Mouse (Mus musculus) brown adipose tissue, adult 24 weeks (tissue): Measurements from ENCODE around the gene Cyp2d11. TPM values are rescaled to one million over a fixed set of nuclear protein-coding genes. Genes with fewer than 3 reads are reported as not detected.
"Not testable (repeated sequence)": the region's sequence is repeated elsewhere in the genome, so short reads cannot be mapped to it uniquely, and the experiment has no call there.

ENCODE experiments used
- H3K27ac ChIP-seq: fragments of 200-500 bp; replicated peaks from 2 replicates; pipeline ENCODE4 v1.5.1; 2012; ENCODE audit warnings: low read depth, mild to moderate bottlenecking, low read length
- H3K4me1 ChIP-seq: fragments of 200-500 bp; 2 replicates; pipeline ENCODE4 v1.6.1; 2012; ENCODE audit warnings: low read length, mixed read lengths; ENCODE audit not compliant: control insufficient read depth, insufficient read depth, insufficient read length
- H3K4me3 ChIP-seq: fragments of 200-500 bp; 2 replicates; pipeline ENCODE4 v1.5.1; 2012; ENCODE audit warnings: low read depth, mild to moderate bottlenecking, low read length, moderate library complexity; ENCODE audit not compliant: insufficient read depth
- polyA plus RNA-seq: library from polyadenylated mRNA; stranded (reverse); fragments of >200 nt; gene quantifications from 2 replicates; pipeline ENCODE4 v1.2.4, GENCODE M21; 2012; ENCODE audit not compliant: missing spikeins, insufficient read depth, insufficient read length

The Cyp2d11 gene
- polyA plus RNA-seq = not detected in 2 replicates

DNA sequence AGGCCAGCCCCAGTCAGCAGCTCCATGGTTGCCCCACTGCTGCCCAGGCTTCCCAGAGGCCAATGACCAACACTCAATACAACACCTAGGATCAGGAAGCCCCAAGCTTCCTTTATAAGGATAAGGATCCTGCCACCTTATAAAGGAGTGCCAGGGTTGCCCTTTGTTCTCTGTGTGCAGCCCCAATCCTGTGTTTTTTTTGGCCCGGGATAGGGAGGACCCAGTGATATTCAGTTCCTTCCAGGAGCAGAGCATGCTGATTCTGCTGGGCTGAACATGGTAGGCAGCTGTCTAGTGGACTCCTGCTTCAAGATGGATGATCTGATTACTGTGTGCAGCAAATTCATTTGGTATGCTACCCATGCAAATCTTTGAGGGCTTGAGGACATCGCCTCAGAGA, at the start of gene Cyp2d11:
Cyp2d11 (minus strand) TSS at position 101 of the 400 bp plus-strand sequence.
- H3K4me1 ChIP-seq, H3K4me3 ChIP-seq, H3K27ac ChIP-seq: not testable (repeated sequence)

DNA sequence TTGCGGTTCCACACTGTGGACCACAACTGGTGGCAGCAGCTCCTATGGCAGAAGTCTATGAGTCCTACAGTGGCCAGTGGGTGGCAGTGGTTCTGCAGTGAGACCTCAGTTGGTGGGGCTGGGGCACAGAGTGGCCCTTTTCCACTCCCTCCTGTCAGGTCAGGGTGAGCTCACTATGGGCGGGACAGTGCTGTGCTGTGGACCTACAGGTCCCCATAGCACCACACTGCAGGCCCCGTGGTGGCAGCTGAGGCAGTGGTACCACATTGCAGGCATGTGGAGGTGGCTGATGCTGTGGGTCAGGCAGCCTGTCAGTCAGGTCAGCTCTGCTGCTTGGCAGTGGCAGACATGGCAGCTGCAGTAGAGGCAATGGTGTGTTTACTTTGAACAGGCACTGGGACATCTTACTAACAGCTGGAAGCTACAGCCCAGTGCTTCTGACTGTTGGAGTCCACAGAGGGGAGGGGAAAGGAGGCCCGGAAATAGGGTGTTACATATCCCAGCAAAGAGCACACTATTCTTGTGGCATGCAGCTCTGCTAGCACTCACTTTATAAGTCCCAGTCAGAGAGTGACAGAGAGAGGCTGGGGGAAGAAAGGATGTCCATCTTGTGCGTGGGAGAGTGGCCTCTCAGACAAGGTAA, 44.3 kb upstream of the Cyp2d11 start:
- H3K4me3 ChIP-seq = no peak overlapping the region
- no peak overlapping the region for H3K27ac ChIP-seq
- H3K4me1 ChIP-seq = no peaks in the 10 kb centered on the region

DNA sequence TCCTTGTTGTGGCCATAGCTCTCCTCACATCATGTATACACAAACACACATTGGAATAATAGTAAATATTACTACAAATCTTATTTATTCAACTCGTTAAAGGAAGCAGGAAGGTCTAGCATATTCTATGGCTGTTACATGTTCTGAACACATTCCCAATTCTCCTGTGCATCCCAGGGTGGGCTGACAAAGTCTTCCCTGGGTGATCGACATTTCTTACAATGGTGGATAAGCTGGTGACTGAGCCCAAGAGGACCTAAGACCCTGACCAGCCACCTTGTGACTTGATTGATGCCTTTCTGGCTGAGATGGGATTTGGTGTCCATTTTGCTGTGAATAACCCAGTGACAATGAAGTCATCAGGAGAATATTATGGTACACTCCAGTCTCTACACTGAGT, 41.8 kb upstream of the Cyp2d11 start:
- no peak overlapping the region for H3K27ac ChIP-seq
- no peaks in the 10 kb centered on the region for H3K4me1 ChIP-seq
- no peak overlapping the region for H3K4me3 ChIP-seq

DNA sequence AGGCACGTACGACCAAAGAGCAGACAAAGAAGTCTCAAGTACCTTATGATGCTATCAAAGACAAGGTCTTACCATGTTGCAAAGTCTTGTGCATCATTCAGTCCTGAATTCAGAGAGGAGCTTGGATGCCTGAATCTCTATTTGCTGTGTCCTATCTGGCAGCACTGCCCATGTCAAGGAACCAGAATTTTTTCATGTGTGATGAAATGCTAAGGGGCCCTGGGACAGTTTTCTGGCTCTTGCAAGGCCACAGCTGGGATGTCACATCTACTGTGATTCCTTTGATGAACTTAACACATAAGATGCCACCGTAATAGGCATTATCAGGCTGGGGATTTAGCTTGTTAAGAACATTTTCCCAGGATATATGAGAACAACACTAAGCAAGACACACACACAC, 41.2 kb upstream of the Cyp2d11 start:
- Histone ChIP-seq H3K27ac (no peak overlapping the region), H3K4me3 (no peak overlapping the region), H3K4me1 (no peaks in the 10 kb centered on the region)

DNA sequence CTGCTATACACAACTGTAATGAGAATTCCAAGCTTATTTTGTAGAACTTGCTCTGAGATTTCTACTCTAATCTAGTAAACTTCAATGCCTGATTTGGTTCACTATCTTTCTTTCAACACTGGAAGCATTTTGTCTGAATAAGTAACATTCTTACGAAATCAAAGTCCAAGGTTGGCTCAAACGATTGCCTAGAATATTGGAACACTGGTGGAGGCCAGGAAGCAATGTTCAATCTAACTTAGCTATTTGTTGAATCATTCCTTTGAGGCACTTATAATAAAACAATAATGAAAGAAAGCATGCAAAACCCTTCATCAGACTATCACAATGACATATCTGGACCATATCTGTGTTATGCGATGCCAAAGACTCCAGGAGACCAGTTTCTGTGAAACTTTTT, 40.7 kb upstream of the Cyp2d11 start:
- H3K4me1 ChIP-seq = no peaks in the 10 kb centered on the region
- no peak overlapping the region for H3K4me3 ChIP-seq
- H3K27ac ChIP-seq = no peak overlapping the region

DNA sequence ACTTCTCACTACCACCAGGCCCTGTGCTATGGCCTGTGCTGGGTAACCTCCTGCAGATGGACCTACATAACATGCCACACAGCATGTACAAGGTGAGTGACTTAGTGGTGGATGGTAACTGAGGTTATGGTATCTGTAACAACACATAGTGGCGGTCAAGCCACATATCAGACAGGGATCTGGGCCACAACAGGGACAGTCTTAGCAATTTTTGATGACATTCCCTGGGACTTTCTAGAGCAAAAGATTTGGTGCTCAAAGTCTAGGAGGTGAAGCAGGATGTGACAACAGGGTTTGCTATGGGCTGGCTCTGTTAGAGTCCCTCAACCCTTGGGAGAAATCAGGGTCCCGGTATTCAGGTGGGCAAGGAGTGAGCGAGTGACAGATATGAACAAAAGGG, 39.8 kb upstream of the Cyp2d11 start:
- Histone ChIP-seq H3K4me1 (no peaks in the 10 kb centered on the region), H3K4me3 (no peak overlapping the region), H3K27ac (no peak overlapping the region)

DNA sequence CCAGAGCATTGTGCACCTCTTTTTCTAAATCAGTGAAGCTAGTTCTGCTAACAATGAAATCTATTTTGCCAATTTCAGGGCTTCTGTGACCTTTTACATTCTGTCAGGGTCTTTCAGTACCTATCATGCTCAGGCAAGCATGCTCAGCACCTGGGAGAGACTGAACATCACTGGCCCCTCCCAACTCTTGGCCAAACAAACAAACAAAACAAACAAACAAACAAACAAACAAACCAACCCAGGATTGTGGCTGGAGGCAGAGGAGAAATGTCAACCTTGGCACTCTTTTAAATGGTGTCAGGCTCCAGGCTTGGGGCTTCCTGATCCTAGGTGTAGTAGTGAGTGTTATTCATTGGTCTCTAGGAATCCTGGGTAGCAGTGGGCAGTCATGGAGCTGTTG, 39.3 kb upstream of the Cyp2d11 start, which contains the start of gene Cyp2d9:
Cyp2d9 (plus strand) TSS at position 301 of the 400 bp plus-strand sequence.
- Histone ChIP-seq H3K4me3 (no peak within 1 kb of the TSS), H3K27ac (no peak within 1 kb of the TSS), H3K4me1 (no peaks in the 10 kb centered on the region)

DNA sequence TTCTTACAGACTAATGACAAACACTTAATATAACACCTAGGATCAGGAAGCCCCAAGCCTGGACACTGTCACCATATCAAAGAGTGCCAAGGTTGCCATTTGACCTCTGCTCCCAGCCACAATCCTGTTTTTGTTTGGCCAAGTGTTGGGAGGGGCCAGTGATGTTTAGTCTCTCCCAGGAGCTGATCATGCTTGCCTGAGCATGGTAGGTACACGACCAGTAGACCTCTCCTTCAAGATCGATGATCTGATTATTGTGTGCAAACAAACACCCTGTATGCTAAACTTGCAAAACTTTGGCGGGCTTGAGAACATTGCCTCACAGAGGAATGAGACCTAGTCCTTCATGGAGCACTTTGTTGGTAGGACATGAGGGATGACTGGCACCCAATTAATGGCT, 29.6 kb upstream of the Cyp2d11 start:
- no peak overlapping the region for H3K4me3 ChIP-seq
- H3K27ac ChIP-seq = no peak overlapping the region
- no peaks in the 10 kb centered on the region for H3K4me1 ChIP-seq

DNA sequence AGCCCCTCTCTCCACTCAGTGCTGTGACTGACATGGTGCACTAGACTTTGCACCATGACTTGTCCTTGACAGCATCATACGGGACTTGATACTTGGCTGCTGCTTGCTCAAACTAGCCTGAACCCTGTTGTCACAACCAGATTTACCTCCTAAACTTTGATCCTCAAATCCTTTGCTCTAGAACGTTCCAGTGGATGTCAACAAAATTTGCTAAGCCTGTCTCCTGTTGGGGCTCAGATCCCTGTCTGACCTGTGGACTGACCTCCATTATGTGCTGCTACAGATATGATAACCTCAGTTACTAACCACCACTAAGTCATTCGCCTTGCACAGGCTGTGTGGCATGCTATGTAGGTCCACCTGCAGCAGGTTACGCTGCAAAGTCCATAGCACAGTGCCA, 29.1 kb upstream of the Cyp2d11 start:
- Histone ChIP-seq H3K27ac (no peak overlapping the region), H3K4me3 (no peak overlapping the region), H3K4me1 (no peaks in the 10 kb centered on the region)

DNA sequence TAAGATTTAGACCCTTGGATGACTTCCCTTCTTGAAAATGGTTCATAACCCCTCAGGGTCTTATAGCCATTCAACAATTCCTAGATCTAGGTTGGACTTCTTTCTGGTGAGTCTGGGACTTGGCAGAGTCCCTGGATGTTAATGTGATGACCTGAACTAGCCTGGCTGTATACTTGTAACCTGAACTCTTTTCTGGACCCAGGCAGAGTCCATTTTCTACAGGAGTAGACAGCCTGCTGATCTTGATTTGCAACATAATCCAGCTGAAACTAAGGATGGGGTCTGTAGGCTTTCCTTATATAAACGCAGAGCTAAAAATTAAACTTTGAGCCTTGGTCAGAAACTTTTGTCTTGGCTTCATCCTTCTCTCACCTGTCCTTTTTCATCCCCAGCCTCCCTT, 24.8 kb upstream of the Cyp2d11 start:
- no peak overlapping the region for H3K4me3 ChIP-seq
- H3K27ac ChIP-seq = no peak overlapping the region
- no peaks in the 10 kb centered on the region for H3K4me1 ChIP-seq

DNA sequence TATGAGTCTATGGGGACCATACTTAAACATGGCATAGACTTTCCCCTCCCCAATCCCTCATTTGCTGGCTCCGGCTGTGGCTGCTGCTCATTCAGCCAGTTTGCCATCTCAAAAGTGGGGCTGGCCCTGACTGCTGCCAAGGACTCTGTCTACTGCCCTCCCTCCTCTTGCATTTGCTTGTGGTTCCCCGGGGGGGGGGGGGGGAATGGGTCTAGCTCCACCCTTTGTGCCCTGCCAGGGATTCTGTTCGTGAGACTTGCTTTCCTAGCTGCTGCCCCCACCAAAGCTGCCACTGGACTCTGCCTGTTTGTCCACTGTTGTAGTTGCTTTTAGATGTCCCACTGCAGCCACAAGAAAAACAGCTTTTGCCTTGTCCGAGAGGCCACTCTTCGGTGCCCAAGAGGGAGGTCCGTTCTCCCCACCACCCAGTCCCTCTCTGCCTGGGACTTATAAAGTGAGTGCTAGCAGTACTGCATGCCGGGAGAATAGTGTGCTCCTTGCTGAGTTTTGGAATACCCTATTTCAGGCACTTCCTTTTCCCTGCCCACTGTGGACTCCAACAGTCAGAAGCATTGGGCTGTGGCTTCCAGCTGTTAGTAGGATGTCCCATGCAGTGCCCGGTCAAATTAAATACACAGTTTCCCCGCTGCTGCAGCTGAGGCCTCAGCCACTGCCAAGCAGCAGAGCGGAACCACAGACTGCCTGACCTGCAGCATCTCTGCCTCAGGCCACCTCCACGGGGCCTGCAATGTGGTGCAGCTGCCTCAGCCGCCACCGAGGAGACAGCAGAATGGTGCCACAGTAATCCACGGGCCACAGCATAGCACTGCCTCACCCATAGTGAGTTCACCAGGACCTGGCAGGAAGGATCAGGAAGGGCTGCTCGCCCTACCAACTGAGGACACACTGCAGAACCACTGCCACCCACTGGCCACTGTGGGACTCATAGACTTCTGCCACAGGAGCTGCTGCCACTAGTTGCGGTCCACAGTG, 23.3 kb upstream of the Cyp2d11 start:
- H3K4me3 ChIP-seq = peak overlapping the region; percentile 34
- no peak overlapping the region for H3K27ac ChIP-seq
- H3K4me1 ChIP-seq = no peaks in the 10 kb centered on the region

DNA sequence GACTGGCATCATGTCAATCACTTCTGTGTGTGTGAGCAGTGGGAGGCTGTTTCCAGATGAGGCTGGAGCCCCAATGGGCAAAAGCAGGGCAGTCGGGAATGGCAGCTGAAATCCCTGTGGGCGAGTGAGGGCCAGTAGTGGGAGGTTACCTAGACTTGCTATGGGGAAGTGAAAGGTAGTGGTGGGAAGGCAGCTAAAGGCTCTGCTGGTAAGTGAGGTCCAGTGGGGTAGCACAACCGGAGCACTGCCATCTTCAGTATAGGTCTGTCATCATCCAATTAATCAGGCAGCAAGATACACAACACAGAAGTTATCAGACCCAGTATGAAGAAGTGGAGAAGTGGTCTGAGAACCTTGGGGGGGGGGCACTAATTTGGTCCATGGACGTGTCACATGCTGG, 13.7 kb upstream of the Cyp2d11 start:
- no peak overlapping the region for H3K4me3 ChIP-seq
- H3K27ac ChIP-seq = no peak overlapping the region

DNA sequence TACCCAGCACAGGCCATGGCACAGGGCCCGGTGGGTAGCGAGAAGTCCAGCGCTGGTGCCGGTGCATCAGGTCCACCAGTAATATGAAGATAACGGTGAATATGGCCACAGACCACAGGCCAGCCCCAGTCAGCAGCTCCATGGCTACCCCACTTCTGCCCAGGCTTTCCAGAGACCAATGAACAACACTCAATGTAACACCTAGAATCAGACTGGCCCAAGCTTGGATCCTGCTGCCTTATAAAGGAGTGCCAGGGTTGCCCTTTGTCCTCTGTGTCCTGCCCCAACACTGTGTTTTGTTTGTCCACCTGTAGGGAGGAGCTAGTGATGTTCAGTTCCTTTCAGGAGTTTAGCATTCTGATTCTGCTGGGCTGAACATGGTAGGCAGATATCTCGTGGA, 13.2 kb upstream of the Cyp2d11 start, which contains the start of gene Cyp2d10:
Cyp2d10 (minus strand) TSS at position 215 of the 400 bp plus-strand sequence.
- H3K27ac ChIP-seq = no peak within 1 kb of the TSS
- H3K4me3 ChIP-seq = no peak within 1 kb of the TSS
- H3K4me1 ChIP-seq = no peaks in the 10 kb centered on the region

More for the DNA sequence above, 13.7 kb upstream of the Cyp2d11 start:
- H3K4me1 ChIP-seq = no peaks in the 10 kb centered on the region

DNA sequence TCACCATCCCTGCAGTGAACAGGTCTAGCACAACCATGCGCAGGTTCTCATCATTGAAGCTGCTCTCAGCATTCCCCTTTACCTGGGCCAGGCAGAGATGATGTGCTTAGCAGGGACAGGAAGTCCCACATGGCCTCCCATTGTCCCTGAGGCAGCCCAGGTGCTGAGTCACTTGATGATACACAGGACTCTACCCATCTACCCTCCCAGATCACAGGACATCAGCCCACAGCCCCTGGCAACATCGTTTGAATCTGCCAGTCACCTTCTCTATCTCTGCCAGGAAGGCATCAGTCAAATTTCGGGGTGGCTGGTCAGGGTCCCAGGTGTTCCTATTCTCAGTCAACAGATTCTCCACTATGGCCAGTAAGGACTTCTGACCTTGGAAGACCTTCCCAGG, 10.3 kb upstream of the Cyp2d11 start:
- Histone ChIP-seq H3K27ac (no peak overlapping the region), H3K4me1 (no peaks in the 10 kb centered on the region), H3K4me3 (no peak overlapping the region)

DNA sequence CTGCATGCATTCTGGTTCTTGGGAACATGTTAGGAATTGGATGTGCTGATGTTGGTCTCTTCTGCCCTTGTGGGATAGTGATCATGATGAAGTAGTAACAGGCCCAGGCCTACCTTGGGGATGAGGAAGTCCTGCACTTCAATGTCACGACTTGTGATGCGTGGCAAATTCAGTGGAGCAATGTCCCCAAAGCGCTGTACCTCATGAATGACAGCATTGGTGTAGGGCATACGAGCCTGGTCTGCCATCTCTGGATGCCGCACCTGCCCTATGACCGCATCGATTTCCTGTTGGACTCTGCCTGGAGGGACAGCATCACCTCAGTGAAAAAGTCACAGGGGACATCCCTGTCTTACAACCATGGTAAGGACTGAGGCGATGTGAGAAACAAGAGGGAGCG, 9.8 kb upstream of the Cyp2d11 start:
- Histone ChIP-seq H3K4me1 (no peaks in the 10 kb centered on the region), H3K27ac (no peak overlapping the region), H3K4me3 (no peak overlapping the region)
